Mouse (Mus musculus) hindbrain, embryonic 11.5 days (tissue): Measurements from ENCODE around the gene Cog6. TPM values are rescaled to one million over a fixed set of nuclear protein-coding genes. Genes with fewer than 3 reads are reported as not detected.

ENCODE experiments used
- ATAC-seq: fragments of 200-750 bp; cut with Nextera tagmentation; 2 replicates; pipeline ENCODE4 v1.8.0; 2017; ENCODE audit warnings: mild to moderate bottlenecking, moderate TSS enrichment, moderate library complexity; ENCODE audit not compliant: low FRiP score
- DNase-seq: peaks from one replicate; pipeline ENCODE4 v3.0.0-alpha.2; 2015; ENCODE audit warnings: low spot score
- H3K27ac ChIP-seq: fragments of 300-500 bp; sonication (generic); 2 replicates; pipeline ENCODE4 v1.5.1; 2014; ENCODE audit warnings: mild to moderate bottlenecking, low read depth, low read length
- H3K27me3 ChIP-seq: fragments of 300-500 bp; sonication (generic); 2 replicates; pipeline ENCODE4 v1.6.1; 2014; ENCODE audit warnings: mild to moderate bottlenecking, low read length, moderate library complexity, mixed read lengths; ENCODE audit not compliant: control insufficient read depth, insufficient read depth
- H3K36me3 ChIP-seq: fragments of 300-500 bp; sonication (generic); 2 replicates; pipeline ENCODE4 v1.6.1; 2014; ENCODE audit warnings: mild to moderate bottlenecking, low read length, moderate library complexity, mixed read lengths; ENCODE audit not compliant: control insufficient read depth, insufficient read depth
- H3K4me1 ChIP-seq: fragments of 300-500 bp; sonication (generic); replicated peaks from 2 replicates; pipeline ENCODE4 v1.6.1; 2014; ENCODE audit warnings: low read length, mixed read lengths; ENCODE audit not compliant: control insufficient read depth, insufficient read depth
- H3K4me2 ChIP-seq: fragments of 300-500 bp; sonication (generic); replicated peaks from 2 replicates; pipeline ENCODE4 v1.6.1; 2014; ENCODE audit warnings: mild to moderate bottlenecking, low read depth, low read length
- H3K4me3 ChIP-seq: fragments of 300-500 bp; sonication (generic); 2 replicates; pipeline ENCODE4 v1.5.1; 2014; ENCODE audit warnings: low read depth, low read length
- H3K9ac ChIP-seq: fragments of 300-500 bp; sonication (generic); 2 replicates; pipeline ENCODE4 v1.6.1; 2014; ENCODE audit warnings: low read depth, low read length
- H3K9me3 ChIP-seq: fragments of 300-500 bp; sonication (generic); 2 replicates; pipeline ENCODE4 v1.6.1; 2016; ENCODE audit warnings: low read length; ENCODE audit not compliant: control insufficient read depth
- WGBS: fragments of 180-500 bp; shearing (Covaris S2); extraction: QIAGEN DNeasy Blood & Tissue Kit; methylation state at CpG from one replicate; pipeline ENCODE4 v1.1.7; 2014; 5-methylcytosine and 5-hydroxymethylcytosine counted together
- polyA plus RNA-seq: library from polyadenylated mRNA; unstranded; fragments of >200 nt; fragmentation: Nextera tagmentation; extraction: Ambion mirVana; gene quantifications from 2 replicates; pipeline ENCODE4 v1.2.1, GENCODE M21; 2014

The Cog6 gene
- polyA plus RNA-seq, 1 experiment from 2014 or later, result 52.1 TPM

- no peak overlapping the region for H3K4me2 ChIP-seq
- H3K9me3 ChIP-seq, result no peaks in the 10 kb centered on the region
- no peak overlapping the region for H3K9ac ChIP-seq
- H3K36me3 ChIP-seq, result no peaks in the 10 kb centered on the region
- 86% methylated on average over 4 of the region's 4 CpGs for WGBS
- no peak overlapping the region for H3K27ac ChIP-seq
- H3K27me3 ChIP-seq, result no peaks in the 10 kb centered on the region
- DNase-seq (no peak), ATAC-seq (no peak)
- no peak overlapping the region for H3K4me3 ChIP-seq
- 0 out of 2 replicates have a peak, but pooled peaks cover 2% of the 10 kb centered on the region for H3K4me1 ChIP-seq
Measured at GRCm38 (mm10) chr3:53045697-53046096, 28.7 kb upstream of the Cog6 start.

- H3K27me3 ChIP-seq, result no peaks in the 10 kb centered on the region; the same call in 1 of the 2 replicates
- WGBS, result 74% methylated on average over 11 of the region's 11 CpGs
- peak overlapping the region; percentile 12 for H3K4me2 ChIP-seq
- no peaks in the 10 kb centered on the region for H3K9me3 ChIP-seq
- no peak for DNase-seq
- no peak for ATAC-seq
- H3K27ac ChIP-seq, result no peak overlapping the region
- H3K4me1 ChIP-seq, result 0 out of 2 replicates have a peak, but pooled peaks cover 2% of the 10 kb centered on the region
- peak overlapping the region; percentile 6 for H3K4me3 ChIP-seq
- no peaks in the 10 kb centered on the region for H3K36me3 ChIP-seq
- no peak overlapping the region for H3K9ac ChIP-seq
Measured at GRCm38 (mm10) chr3:53044682-53045299, 27.8 kb upstream of the Cog6 start.

- H3K27ac ChIP-seq, result no peak overlapping the region
- ATAC-seq (no peak), DNase-seq (peak; percentile 45)
- H3K9me3 ChIP-seq, result no peaks in the 10 kb centered on the region
- 0 out of 2 replicates have a peak, but pooled peaks cover 2% of the 10 kb centered on the region for H3K4me1 ChIP-seq
- H3K4me3 ChIP-seq, result no peak overlapping the region; the same call in 1 of the 2 replicates
- H3K4me2 ChIP-seq, result peak overlapping the region; percentile 12; the same call in 1 of the 2 replicates
- H3K36me3 ChIP-seq, result no peaks in the 10 kb centered on the region
- H3K27me3 ChIP-seq, result no peaks in the 10 kb centered on the region; the same call in 1 of the 2 replicates
- no peak overlapping the region for H3K9ac ChIP-seq
- 68% methylated on average over 7 of the region's 7 CpGs for WGBS
Measured at GRCm38 (mm10) chr3:53044238-53044637, 27.2 kb upstream of the Cog6 start.

- peak overlapping the region; percentile 63 for H3K4me3 ChIP-seq
- H3K9ac ChIP-seq, result no peak overlapping the region
- H3K4me2 ChIP-seq, result peak overlapping the region; percentile 26; the same call in 1 of the 2 replicates
- H3K36me3 ChIP-seq, result no peaks in the 10 kb centered on the region
- H3K9me3 ChIP-seq, result no peaks in the 10 kb centered on the region
- 89% methylated on average over 13 of the region's 13 CpGs for WGBS
- no peak for ATAC-seq
- H3K27ac ChIP-seq, result no peak overlapping the region
- H3K27me3 ChIP-seq, result no peaks in the 10 kb centered on the region; the same call in 1 of the 2 replicates
- H3K4me1 ChIP-seq, result 0 out of 2 replicates have a peak, but pooled peaks cover 2% of the 10 kb centered on the region
- no peak for DNase-seq
Measured at GRCm38 (mm10) chr3:53043206-53043780, 26.3 kb upstream of the Cog6 start.

- Histone ChIP-seq H3K4me3 (peak overlapping the region; percentile 63), H3K9me3 (no peaks in the 10 kb centered on the region), H3K4me2 (peak overlapping the region; percentile 68), H3K9ac (peak overlapping the region; percentile 66), H3K27me3 (no peaks in the 10 kb centered on the region; the same call in 1 of the 2 replicates), H3K27ac (no peak overlapping the region; the same call in 1 of the 2 replicates), H3K4me1 (0 out of 2 replicates have a peak, but pooled peaks cover 2% of the 10 kb centered on the region), H3K36me3 (no peaks in the 10 kb centered on the region)
- ATAC-seq (no peak; the same call in 1 of the 2 replicates), DNase-seq (no peak)
- 27% methylated on average over 9 of the region's 9 CpGs for WGBS
Measured at GRCm38 (mm10) chr3:53042240-53042567, 25.2 kb upstream of the Cog6 start.

- H3K36me3 ChIP-seq, result no peaks in the 10 kb centered on the region
- no peaks in the 10 kb centered on the region for H3K9me3 ChIP-seq
- H3K4me1 ChIP-seq, result 0 out of 2 replicates have a peak, but pooled peaks cover 2% of the 10 kb centered on the region
- peak; percentile 89 for ATAC-seq
- peak within 1 kb of the TSS; percentile 68 for H3K4me2 ChIP-seq
- peak within 1 kb of the TSS; percentile 66 for H3K9ac ChIP-seq
- peak within 1 kb of the TSS; percentile 59 for H3K27ac ChIP-seq
- H3K4me3 ChIP-seq, result peak within 1 kb of the TSS; percentile 63
- no peaks in the 10 kb centered on the region; the same call in 1 of the 2 replicates for H3K27me3 ChIP-seq
- 0% methylated on average over 44 of the region's 58 CpGs for WGBS
- peak; percentile 81 for DNase-seq
Measured at GRCm38 (mm10) chr3:53041411-53042239, 24.6 kb upstream of the Cog6 start, which contains the start of gene Lhfp. TSS of gene Lhfp (plus strand) at chr3:53041528.

GRCm38 (mm10) chr3:53040593-53041410 is 23.8 kb upstream of the Cog6 start:
- DNase-seq, result peak; percentile 27
- H3K9me3 ChIP-seq, result no peaks in the 10 kb centered on the region
- H3K4me3 ChIP-seq, result peak overlapping the region; percentile 63
- H3K4me2 ChIP-seq, result peak overlapping the region; percentile 68
- no peak; the same call in none of the 2 replicates for ATAC-seq
- H3K27me3 ChIP-seq, result no peaks in the 10 kb centered on the region; the same call in 1 of the 2 replicates
- WGBS, result 6% methylated on average over 17 of the region's 17 CpGs
- H3K4me1 ChIP-seq, result 0 out of 2 replicates have a peak, but pooled peaks cover 2% of the 10 kb centered on the region
- peak overlapping the region; percentile 59; the same call in 1 of the 2 replicates for H3K27ac ChIP-seq
- no peaks in the 10 kb centered on the region for H3K36me3 ChIP-seq
- peak overlapping the region; percentile 66 for H3K9ac ChIP-seq

GRCm38 (mm10) chr3:53039746-53040145 is 22.7 kb upstream of the Cog6 start:
- Histone ChIP-seq H3K4me3 (no peak overlapping the region), H3K36me3 (no peaks in the 10 kb centered on the region), H3K9me3 (no peaks in the 10 kb centered on the region), H3K9ac (no peak overlapping the region), H3K27ac (no peak overlapping the region), H3K4me2 (no peak overlapping the region), H3K4me1 (0 out of 2 replicates have a peak, but pooled peaks cover 2% of the 10 kb centered on the region), H3K27me3 (no peaks in the 10 kb centered on the region; the same call in 1 of the 2 replicates)
- ATAC-seq (no peak), DNase-seq (no peak)
- WGBS, result 84% methylated on average over 8 of the region's 8 CpGs
